Mouse (Mus musculus) C2C12 (cell line): ENCODE measurements around the gene Chst11. TPM values are rescaled to one million over a fixed set of nuclear protein-coding genes. Genes with fewer than 3 reads are reported as not detected.

Source experiments
- H3K27me3 ChIP-seq: one replicate; pipeline ENCODE4 v1.6.1; 2011; ENCODE audit not compliant: control insufficient read depth, insufficient read depth, insufficient read length
- H3K36me3 ChIP-seq: one replicate; pipeline ENCODE4 v1.6.1; 2011; ENCODE audit not compliant: control insufficient read depth, insufficient read depth
- H3K4me3 ChIP-seq: one replicate; pipeline ENCODE4 v1.5.1; 2011; ENCODE audit warnings: mild to moderate bottlenecking, control low read depth; ENCODE audit not compliant: poor library complexity, insufficient read depth, severe bottlenecking
- H3K79me2 ChIP-seq: one replicate; pipeline ENCODE4 v1.6.1; 2011; ENCODE audit not compliant: control insufficient read depth, insufficient read depth
- H3K79me3 ChIP-seq: one replicate; pipeline ENCODE4 v1.6.1; 2011; ENCODE audit warnings: low read depth, control low read depth
- H3ac ChIP-seq: one replicate; pipeline ENCODE3; 2011; ENCODE audit warnings: low read depth; ENCODE audit not compliant: control insufficient read depth, insufficient read length
- CEBPB ChIP-seq: IDR thresholded peaks from one replicate; pipeline ENCODE4 v1.6.1; 2011; ENCODE audit warnings: low read depth, mild to moderate bottlenecking, control low read depth, moderate library complexity
- CTCF ChIP-seq: IDR thresholded peaks from one replicate; pipeline ENCODE4 v1.5.1; 2011; ENCODE audit not compliant: control insufficient read depth, insufficient read depth, insufficient read length
- FOSL1 ChIP-seq: IDR thresholded peaks from one replicate; pipeline ENCODE4 v1.8.0; 2011; ENCODE audit warnings: mild to moderate bottlenecking, low read length; ENCODE audit not compliant: poor library complexity, insufficient read depth, severe bottlenecking
- MAX ChIP-seq: IDR thresholded peaks from one replicate; pipeline ENCODE4 v1.6.1; 2011; ENCODE audit warnings: mild to moderate bottlenecking, control low read depth
- MYOD1 ChIP-seq: IDR thresholded peaks from one replicate; pipeline ENCODE4 v1.6.1; 2011; ENCODE audit warnings: low read depth; ENCODE audit not compliant: control insufficient read depth, insufficient read length
- MYOG ChIP-seq: IDR thresholded peaks from one replicate; pipeline ENCODE4 v1.6.1; 2011; ENCODE audit not compliant: control insufficient read depth, insufficient read length; ENCODE audit errors: extremely low read depth
- USF1 ChIP-seq: IDR thresholded peaks from one replicate; pipeline ENCODE4 v1.6.1; 2011; ENCODE audit warnings: low read depth, mild to moderate bottlenecking, control low read depth, moderate library complexity
- polyA plus RNA-seq: library from polyadenylated mRNA; unstranded; fragments of >200 nt; fragmentation: generic; extraction: Trizol; gene quantifications from one replicate; pipeline ENCODE4 v1.2.1, GENCODE M21; 2012; ENCODE audit warnings: missing spikeins

The Chst11 gene
- polyA plus RNA-seq, 1 experiment: 15.9 TPM

GRCm38 (mm10) chr10:83003899-83004298 lies 18.6 kb downstream of the Chst11 start:
- Histone ChIP-seq H3K79me2 (peaks cover 83% of the 10 kb centered on the region), H3ac (no peak overlapping the region), H3K4me3 (no peak overlapping the region), H3K36me3 (no peaks in the 10 kb centered on the region), H3K27me3 (no peaks in the 10 kb centered on the region), H3K79me3 (peaks cover 20% of the 10 kb centered on the region)
- TF ChIP-seq CEBPB: no peak
- no peak for TF ChIP-seq USF1
- no peak for TF ChIP-seq CTCF
- no peak for TF ChIP-seq MAX
- TF ChIP-seq FOSL1: no peak
- TF ChIP-seq MYOG: no peak
- no peak for TF ChIP-seq MYOD1

DNA sequence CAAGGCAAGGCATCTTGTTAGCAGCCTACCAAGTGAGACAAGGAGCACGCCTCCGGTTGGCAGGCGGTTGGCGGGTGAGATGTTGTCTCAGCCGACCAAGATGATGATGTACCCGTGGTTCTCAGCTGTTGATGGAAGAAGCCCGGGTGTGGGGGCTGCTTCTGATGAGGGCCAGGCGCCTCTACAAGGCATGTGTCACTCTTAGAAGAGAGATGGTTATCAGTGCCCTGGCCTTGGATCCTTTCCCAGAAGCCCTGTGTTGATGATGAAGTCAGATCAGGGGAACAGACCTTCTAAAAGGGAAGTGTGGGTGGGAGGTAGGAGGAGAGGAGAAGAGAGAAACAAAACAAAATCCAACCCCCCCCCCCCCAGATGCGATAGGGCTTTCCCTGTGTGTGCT lies 19.1 kb downstream of the Chst11 start:
- H3K27me3 ChIP-seq: no peaks in the 10 kb centered on the region
- no peak for TF ChIP-seq MYOG
- TF ChIP-seq MYOD1: no peak
- TF ChIP-seq CTCF: no peak
- no peak for TF ChIP-seq MAX
- no peak for TF ChIP-seq USF1
- TF ChIP-seq CEBPB: no peak
- no peaks in the 10 kb centered on the region for H3K36me3 ChIP-seq
- H3K79me3 ChIP-seq: peaks cover 19% of the 10 kb centered on the region
- H3K4me3 ChIP-seq: no peak overlapping the region
- H3ac ChIP-seq: no peak overlapping the region
- peaks cover 88% of the 10 kb centered on the region for H3K79me2 ChIP-seq

- Histone ChIP-seq H3K36me3 (no peaks in the 10 kb centered on the region), H3K79me2 (peaks cover 89% of the 10 kb centered on the region), H3K4me3 (no peak overlapping the region), H3K27me3 (no peaks in the 10 kb centered on the region), H3K79me3 (peaks cover 18% of the 10 kb centered on the region), H3ac (no peak overlapping the region)
- TF ChIP-seq MYOD1: no peak
- no peak for TF ChIP-seq USF1
- no peak for TF ChIP-seq CEBPB
- no peak for TF ChIP-seq MYOG
- no peak for TF ChIP-seq CTCF
- no peak for TF ChIP-seq FOSL1
Observed at GRCm38 (mm10) chr10:83005003-83005402, 19.7 kb downstream of the Chst11 start.

GRCm38 (mm10) chr10:83006258-83006657 lies 21.0 kb downstream of the Chst11 start:
- H3ac ChIP-seq: no peak overlapping the region
- peaks cover 16% of the 10 kb centered on the region for H3K79me3 ChIP-seq
- no peak overlapping the region for H3K4me3 ChIP-seq
- H3K36me3 ChIP-seq: no peaks in the 10 kb centered on the region
- no peaks in the 10 kb centered on the region for H3K27me3 ChIP-seq
- no peak for TF ChIP-seq MYOG
- TF ChIP-seq USF1: no peak
- TF ChIP-seq CTCF: no peak
- no peak for TF ChIP-seq MYOD1
- no peak for TF ChIP-seq MAX
- TF ChIP-seq FOSL1: no peak
- TF ChIP-seq CEBPB: no peak
- H3K79me2 ChIP-seq: peaks cover 86% of the 10 kb centered on the region

DNA sequence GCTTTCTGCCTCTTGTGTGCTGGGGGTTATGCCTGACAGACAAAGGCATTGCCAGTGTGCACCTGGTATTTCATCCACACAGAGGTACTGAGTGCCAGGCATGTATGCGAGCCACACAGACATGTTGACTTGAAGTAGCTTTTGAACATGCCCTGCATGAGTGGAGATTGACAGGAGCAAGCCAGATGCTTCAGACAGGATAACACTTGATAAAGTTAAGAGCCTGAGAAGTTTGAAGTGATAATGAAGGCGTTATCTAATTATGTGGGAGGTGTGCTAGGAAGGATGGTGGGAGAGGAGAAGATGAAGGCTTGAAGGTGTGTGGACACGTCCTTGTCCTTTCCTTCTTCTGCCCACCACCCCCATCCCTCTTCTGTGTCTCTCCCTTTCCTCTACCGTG lies 28.7 kb downstream of the Chst11 start:
- peaks cover 10% of the 10 kb centered on the region for H3K79me3 ChIP-seq
- H3K36me3 ChIP-seq: no peaks in the 10 kb centered on the region
- H3K27me3 ChIP-seq: no peaks in the 10 kb centered on the region
- TF ChIP-seq CEBPB (no peak), FOSL1 (no peak), MYOD1 (no peak), CTCF (no peak), USF1 (no peak), MYOG (no peak), MAX (no peak)
- H3K79me2 ChIP-seq: peaks cover 58% of the 10 kb centered on the region
- H3K4me3 ChIP-seq: no peak overlapping the region
- H3ac ChIP-seq: no peak overlapping the region

DNA sequence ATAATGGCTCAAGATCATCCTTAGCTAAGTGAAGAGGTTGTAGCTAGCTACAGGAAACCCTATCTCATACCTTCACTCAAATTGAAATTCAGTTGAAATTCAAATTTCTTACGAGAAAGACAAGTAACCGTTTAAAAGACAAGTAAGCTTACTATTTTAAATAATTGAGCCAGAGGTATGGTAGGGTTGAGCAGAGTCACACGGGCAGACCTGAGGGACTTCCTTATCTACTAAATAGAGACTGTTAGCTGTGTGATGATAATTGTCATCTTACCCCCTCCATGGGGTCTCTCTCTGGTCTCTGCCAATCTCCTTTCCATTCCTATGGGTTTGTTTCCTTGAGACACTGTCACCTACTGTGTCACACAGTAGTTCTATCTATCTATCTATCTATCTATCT lies 30.6 kb downstream of the Chst11 start:
- Histone ChIP-seq H3K79me3 (peaks cover 8% of the 10 kb centered on the region), H3K4me3 (no peak overlapping the region), H3K27me3 (no peaks in the 10 kb centered on the region), H3K79me2 (peaks cover 57% of the 10 kb centered on the region), H3K36me3 (no peaks in the 10 kb centered on the region), H3ac (no peak overlapping the region)
- no peak for TF ChIP-seq MYOD1
- TF ChIP-seq FOSL1: no peak
- no peak for TF ChIP-seq MYOG
- no peak for TF ChIP-seq MAX
- no peak for TF ChIP-seq CTCF
- TF ChIP-seq CEBPB: no peak
- TF ChIP-seq USF1: no peak
